Mouse (Mus musculus) heart, adult 2 months (tissue): ENCODE results near the gene Fam43a.

Experiments used
- CTCF ChIP-seq: fragments of 200-600 bp; IDR thresholded peaks from 2 replicates; pipeline ENCODE4 v1.8.1; 2022; ENCODE audit warnings: antibody characterized with exemption, mild to moderate bottlenecking, moderate library complexity
- EP300 ChIP-seq: fragments of 200-500 bp; IDR thresholded peaks from 2 replicates; pipeline ENCODE4 v1.6.1; 2011; ENCODE audit warnings: low read depth, low read length, control low read depth; ENCODE audit not compliant: insufficient read depth
- POLR2A ChIP-seq: fragments of 200-500 bp; IDR thresholded peaks from 2 replicates; pipeline ENCODE4 v1.6.1; 2011; ENCODE audit warnings: mild to moderate bottlenecking, low read depth, low read length, control low read depth; ENCODE audit not compliant: insufficient read depth

DNA sequence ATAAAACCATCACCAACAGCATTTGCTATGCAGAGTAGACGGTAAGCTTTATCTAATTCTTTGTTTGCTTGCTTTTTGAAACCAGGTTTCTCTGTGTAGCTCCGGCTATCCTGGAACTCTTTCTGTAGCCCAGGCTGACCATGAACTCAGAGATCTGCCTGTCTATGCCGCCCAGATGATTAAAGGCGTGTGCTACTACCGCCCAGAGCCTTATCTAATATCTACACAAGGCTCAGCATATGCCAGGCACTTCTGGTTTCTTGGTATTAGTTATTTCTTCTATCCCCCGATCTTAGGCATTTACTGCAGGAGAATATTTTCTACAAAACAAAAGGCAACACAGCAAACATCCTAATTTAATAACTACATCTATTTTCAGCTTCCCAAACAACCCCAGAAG, 33.9 kb upstream of the Fam43a start:
- TF ChIP-seq POLR2A = no peak
- no peak for TF ChIP-seq CTCF
- no peak for TF ChIP-seq EP300
